Mouse (Mus musculus) spleen, postnatal 36 days (tissue): ENCODE measurements around the gene Acacb.

Experiments
- DNase-seq, 2 experiments: peaks; one replicate each; pipeline ENCODE4 v3.0.0; 2022; ENCODE audit warnings: low spot score in 2 of 2, mixed read lengths in 1 of 2

Acacb gene

DNA sequence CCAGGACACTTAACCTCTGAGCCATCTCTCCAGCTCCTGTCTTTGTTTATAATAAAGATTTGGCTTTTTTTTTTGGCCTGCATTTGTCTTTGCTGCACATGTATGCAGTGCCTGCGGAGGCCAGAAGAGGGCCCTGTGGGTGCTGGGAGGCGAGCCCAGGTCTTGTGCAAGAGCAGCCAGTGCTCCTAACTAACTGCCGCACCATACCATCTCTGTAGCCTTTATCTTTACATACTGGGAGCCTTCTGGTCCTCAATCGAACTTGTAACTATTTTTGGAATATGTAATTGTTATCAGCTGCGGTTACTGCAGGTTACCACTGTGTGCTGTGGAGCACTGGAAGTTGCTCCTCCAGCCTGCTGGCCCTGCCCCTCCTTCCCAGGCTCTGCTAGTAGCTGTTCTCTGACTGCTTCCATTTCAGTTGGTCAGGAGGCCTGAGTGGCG lies 12.2 kb upstream of the Acacb start:
- DNase-seq, result peak; percentile 32 to 38

DNA sequence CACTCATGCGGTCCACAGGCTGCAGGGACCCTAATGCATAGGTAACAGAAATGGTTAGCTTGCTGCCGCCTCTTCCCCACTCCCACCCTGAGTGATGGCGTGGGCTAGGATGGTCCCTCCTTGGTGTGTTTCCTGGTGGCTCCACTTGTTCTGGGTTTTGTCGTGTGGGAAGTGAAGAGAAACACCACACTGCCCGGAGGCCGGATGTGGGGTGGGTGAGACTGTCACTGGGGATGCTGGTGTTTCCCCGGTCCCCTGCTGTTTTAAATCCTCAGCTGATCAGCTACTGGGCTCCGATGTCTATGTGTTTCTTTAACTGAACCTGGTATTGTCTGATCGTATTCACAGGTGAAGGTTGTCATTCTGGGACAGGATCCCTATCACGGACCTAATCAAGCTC lies 10.8 kb upstream of the Acacb start:
- no peak for DNase-seq

DNA sequence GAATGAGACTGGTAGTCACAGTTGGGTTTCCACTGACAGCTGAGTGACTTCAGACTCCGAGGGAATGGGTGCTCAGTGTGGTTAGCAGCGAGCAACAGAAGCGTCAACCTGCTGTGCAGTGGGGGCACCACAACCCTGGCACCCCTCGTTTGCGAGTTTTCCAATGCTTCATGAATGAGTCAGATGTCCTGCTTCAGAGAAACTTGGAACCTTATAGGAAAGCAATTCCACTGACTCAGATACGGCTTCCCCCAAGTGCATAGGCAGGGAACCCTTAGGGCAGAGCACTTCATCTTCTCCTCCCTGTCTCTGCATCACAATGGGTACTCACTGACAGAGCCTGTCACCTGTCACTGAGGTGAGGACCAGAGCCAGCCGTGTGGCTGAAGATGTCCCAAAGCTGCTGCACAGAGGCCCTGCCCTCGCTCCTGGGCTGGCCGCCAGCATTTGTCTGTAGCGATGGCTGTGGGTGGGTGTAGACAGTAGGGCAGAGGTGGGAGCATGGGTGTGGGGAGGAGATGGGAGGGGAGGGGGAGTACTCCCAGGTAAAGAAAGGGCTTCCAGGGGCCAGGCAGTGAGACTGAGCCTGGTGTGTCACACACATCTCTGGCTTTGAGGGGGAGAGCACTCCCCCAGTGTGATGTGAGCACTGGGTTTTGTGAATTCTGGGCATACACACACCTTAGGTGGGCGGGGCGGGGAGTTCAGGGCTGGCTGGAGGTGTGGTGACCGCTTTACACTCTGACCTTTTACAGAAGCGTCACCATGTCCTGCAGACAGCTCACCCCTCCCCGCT lies 8.7 kb upstream of the Acacb start:
- DNase-seq, result no peak

DNA sequence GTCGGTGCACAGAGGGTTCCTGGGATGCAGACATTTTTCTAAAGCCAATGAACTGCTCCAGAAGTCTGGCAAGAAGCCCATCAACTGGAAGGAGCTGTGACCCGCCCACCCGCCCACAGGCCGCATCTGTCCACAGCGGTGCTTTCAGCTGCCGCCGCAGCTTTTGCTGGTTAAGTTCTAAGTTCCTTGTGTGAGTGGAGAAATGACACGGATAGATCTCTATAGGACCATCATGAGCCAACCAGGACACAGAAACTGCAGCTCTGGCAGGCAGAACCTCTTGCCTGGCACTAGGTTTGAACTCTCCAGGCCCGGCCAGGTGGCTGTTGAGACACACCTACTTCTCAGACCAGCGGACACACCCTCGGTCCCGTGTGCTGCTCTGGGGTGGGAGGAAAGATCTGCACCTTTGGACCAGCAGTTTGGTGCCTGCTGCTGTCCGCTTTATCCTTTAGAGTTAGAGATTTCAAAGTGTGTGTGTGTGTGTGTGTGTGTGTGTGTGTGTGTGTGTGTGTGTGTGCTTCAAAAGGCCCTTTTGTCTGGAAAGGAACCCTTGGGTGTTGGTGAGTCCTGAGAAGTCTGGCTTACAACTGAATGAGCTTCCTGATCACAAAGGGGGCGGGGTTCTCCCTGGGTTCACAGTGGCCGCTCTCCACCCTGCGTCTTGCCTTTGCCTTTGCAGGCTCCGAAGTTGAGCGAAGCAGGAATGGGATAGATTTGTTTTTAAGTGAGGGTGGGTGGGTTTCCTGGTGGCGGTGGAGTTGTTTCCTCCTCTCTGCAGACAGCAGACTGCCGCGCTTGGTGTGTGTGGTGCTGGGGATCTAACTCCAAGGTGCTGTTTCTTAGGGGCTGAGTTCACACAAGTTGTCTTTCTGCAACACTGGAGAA lies 7.8 kb upstream of the Acacb start:
- DNase-seq, result no peak

DNA sequence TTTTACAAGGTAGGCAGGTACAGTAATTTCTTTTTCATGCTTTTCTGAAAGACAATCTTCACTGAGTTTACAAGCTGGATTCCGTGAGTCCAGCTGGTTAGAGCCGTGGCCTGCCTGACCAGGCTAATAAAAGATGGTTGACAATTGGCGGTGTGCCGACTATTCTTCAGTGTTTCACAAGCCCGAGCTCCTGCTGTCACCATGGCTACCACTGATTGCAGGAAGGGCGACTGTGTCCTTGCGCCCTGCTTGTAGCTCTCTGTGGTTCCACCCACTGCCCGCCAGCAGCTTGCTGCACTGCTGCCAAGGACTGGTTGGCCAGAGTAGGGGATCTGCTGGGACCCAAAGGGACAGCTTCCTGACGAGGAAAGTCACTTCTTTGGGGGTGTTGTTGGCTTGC lies 7.2 kb upstream of the Acacb start:
- peak; percentile 19 to 30 for DNase-seq

DNA sequence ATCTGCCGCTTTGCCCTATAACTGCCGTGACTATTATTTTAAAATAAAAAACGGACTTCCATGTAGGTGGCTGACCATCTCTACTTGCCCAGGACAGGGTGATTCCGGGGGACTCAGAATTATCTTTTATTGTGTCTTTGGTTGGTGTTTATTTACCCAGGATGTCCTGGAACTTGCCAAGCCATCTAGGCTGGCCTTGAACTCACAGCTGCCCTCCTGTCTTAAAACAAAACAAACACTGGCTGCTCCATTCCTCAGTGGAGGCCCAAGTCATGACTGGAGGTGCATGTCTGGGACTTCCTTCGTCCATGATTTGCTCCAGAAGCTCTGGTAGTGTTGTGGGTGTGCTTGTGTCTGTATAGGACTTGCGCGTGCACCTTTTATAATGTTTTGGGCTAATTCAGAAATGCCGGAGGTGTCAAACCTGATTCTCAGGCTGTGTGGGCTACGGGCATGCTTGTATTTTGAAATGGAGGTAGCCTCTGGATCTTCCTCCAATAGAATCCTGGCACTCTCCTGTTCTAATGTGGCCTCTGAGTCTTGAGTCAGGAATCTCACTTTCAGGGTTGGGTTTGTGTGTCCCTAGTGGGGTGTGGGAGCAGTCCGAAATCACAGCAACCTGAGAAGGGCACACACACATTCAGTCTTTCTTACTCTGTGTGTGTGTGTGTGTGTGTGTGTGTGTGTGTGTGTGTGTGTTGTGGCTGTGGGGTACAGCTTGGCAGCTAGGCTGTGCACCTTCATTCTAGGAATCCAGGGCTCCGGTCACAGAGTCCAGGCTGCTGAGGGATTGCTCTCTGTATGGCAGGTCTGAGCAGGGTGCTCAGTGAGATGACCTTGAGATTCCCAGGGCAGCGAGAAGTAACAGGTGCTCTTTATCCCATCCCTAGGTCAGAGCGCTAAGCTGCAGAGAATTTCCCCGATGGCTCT lies 973 bp downstream of the Acacb start:
- DNase-seq, result no peak

DNA sequence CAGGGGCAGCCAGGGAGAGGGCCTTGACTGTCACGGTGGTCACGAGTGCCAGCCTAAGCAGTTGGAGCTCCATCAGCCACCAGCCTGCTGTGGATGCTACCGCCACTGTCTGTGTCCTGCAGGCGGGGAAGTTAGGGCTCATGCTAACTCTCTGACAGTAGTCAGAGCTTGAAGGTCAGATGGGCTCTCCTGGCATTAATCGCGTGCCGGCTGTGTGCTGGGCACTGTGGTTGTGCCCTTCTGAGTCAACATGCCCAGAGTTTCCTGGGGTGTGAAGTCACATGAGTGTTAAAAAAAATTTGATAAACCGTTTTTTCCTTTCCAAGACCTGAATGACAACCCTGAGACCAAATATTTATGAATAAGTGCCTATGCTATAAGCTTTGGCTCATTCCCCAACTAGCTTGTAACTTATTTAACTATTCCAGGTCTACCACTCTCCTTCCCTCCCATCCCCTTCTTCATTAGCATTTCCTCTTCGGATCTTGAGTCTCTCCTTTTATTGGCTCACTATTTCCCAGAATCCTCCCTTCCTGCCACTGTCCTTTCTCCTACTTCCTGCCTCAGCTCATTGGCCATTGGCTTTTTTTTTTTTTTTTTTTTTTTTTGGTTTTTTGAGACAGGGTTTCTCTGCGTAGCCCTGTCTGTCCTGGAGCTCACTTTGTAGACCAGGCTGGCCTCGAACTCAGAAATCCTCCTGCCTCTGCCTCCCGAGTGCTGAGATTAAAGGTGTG lies 6.2 kb downstream of the Acacb start:
- DNase-seq, result no peak

DNA sequence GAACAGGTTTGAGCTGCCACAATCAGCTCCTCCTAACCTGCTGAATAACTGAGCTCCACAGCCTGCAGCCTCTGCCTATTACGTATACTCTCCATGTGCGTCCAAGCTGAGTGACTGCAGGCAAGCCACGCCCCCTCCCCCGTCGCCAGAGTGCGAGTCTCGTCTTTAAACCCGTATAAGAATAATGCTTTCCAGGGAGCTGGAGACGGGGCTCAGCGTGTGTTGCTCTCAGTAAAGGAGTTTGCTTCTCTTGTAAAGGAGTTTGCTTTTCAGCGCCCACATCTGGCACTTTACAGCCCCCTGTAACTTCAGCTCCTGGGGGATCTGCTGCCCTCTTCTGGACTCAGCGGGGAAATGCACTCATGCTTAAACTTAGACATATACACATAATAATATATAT lies 7.2 kb downstream of the Acacb start:
- no peak for DNase-seq

DNA sequence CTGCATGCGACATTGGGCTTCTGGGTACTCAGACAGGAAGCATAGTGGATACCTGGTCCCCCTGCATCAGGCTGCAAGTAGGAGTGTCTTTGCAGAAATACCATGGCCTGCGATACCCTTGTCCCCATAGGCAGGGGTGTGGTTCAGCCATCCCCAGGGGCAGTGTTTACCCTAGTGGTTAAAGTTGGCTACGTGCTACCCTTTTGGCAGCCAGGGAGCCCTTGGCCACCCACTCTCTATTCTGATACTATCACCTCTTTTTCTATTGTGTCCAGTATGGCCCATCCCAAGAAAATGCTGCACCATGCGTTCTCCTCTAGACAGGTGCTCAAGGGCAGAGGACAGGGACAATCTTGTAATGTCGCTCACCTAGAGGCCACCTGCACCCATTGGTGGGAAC lies 8.4 kb downstream of the Acacb start:
- no peak for DNase-seq

DNA sequence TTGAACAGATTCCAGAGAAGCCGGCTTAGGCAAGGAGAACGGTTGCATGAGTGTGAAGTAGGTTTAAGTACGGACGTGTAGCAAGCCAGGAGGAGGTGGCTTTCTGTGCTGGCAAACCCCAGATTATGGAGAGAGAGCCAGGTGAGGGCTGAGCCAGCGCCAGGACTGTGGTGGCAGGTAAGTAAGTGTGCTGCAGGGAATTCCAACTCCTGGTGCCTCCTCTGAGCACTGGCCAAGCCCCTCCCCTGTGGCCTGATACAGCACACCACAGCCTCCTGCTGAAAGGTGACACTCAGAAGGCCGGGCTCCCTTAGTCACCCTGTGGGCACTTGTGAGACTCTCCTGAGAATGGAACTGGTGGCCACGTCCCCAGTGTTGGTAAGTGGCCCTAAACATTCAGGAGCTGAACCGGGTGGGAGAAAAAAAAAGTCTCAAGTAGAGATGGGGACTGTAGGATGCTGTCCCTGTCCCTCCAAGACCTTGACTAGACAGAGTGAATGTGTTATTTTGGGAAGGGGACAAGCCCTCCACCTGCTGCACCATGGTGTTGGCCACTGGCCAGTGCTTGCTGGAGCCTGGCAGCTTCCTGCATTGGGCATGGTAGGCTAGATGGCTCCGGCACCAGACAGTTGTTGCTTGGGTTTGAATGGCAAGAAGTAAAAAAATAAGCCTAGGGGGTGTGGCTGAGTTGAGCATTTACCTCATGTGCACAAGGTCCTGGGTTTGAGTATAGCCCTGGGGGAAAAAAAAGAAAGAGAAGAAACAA lies 9.0 kb downstream of the Acacb start:
- DNase-seq, result no peak

DNA sequence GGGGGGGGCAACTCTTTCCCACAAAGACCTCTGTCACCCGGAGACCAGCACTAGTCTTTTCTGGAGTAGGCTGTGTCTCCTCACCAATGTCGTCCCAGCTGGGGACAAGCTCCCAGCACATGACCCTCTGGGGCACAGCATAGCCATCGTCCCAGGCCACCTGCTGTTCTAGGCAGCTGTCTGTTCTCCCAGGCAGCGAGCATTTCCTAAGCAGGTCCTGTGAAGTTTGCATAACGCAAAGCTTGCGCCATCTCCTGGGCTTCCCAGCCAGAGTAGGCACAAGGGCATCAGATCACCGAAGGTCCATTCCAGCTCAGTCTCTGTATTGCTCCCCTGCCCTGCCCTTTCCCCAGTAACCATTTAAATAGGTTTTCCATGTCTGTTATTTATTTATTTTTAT lies 10.9 kb downstream of the Acacb start:
- DNase-seq, result no peak

DNA sequence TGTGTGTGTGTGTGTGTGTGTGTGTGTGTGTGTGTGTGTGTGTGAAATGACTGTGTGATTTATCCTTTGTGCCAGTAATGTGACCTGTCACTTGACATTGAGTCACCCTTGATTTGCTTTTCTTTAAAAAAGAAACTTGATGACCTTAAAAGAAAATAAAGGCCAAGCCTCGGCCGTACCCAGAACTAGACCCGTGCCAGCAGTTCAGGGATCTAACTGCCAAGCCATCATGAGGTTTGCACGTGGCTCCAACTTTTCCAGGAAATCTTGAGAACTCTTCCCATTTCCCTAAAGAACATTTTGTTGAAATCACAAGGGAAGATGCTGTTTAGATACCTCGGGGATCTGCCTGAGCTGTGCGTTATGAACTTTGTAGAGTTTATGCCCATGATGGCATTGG lies 15.1 kb downstream of the Acacb start:
- no peak for DNase-seq

DNA sequence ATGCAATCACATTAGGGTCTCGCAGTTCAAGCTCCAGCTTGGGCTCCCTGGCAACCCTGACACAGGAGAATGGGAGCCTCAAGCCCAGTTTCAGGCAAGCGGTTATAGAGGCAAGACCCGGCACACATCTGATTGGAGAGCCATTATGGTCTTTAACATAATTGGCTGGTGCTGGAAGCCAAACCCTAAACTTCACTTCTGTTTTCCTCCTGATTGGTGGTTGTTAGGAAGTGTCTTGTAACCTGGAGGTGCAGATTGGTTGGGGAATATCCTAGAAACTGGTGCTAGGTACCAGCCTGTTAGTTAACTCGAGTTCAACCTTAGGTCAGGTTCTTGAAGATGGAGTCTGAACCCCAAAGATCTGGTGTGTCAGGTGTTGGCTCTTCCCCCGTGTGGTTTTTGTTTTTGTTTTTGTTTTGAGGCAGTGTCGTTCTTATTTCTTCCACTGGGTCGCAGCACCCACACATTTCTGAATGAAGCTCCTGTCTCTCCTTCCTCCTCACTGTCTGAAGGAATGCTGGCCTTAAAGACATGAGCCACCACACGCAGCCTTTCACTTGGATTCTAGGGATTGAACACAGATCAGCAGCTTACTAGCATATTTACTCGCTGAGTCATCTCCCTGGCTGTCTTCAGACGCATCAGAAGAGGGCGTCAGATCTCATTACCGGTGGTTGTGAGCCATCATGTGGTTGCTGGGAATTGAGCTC lies 15.9 kb downstream of the Acacb start:
- no peak for DNase-seq

DNA sequence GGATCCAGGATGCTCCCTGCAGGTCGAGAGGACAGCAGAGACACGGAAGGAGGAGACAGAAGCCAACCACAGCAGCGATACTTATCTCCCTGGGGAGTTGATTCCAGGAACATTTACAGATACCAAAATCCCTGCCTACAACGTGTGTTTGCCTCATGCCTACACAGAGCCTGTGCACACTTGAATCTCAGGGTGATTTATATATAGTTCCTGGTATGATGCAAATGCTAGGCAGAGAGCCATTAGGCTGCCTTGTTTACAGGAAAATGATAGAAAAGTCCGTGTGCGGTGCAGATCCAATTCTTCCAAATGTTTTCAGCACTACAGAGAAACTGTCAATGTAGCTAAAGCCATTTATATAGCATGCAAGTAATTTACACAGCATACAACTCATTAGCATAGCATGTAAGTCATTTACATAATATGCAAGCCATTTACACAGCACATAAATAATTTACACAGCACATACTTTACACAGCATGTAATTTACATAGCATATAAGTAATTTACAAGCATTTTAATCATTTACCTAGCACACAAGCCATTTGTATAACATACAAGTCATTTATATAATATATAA lies 16.9 kb downstream of the Acacb start:
- no peak for DNase-seq

DNA sequence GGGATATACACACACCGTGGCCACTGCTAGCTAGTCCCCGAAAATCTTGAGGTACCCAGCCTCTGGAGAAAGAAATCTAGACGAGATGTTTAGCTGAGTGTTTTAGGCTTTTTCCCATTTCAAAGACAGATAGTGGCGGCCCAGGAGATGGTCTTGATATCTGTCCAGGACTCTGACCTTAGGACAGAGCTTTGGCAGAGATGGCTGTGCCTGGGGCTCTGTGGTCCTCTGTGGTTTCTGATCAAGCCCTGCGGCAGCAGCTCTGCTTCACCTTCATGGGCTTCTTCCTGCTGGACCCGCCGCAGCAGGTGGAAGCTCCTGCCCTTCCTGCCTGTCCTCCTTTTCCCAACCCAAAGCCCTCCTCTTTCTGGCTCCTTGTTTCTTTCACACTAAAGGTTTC lies 24.0 kb downstream of the Acacb start:
- no peak for DNase-seq

DNA sequence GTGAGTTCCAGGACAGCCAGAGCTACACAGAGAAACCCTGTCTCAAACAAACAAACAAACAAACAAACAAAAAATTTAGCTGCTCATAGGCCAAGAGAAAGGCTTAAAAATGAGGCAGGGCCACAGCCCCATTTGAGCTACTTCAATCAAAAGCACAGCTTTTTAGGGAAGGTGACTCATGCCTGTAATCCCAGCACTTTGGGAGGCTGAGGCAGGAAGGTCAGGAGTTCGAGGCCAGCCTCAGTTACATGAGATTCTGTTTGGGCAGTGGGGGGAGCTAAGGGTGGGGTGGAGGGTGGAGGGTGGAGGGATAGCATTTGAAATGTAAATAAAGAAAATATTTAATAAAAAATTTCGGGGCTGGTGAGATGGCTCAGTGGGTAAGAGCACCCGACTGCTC lies 26.6 kb downstream of the Acacb start:
- DNase-seq, result no peak

DNA sequence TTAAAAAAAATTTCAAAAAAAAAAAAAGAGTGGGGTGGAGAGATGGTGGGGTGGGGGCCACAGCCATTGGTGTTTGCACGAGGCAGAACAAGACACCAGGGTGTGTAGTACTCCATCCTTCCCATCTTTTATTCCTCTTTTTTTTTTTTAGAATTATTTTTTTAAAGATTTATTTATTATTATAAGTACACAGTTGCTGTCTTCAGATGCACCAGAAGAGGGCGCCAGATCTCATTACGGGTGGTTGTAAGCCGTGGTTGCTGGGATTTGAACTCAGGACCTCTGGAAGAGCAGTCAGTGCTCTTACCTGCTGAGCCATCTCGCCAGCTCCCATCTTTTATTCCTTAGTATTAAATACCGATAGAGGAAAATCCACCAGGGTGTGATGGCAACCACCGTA lies 27.1 kb downstream of the Acacb start:
- no peak for DNase-seq

DNA sequence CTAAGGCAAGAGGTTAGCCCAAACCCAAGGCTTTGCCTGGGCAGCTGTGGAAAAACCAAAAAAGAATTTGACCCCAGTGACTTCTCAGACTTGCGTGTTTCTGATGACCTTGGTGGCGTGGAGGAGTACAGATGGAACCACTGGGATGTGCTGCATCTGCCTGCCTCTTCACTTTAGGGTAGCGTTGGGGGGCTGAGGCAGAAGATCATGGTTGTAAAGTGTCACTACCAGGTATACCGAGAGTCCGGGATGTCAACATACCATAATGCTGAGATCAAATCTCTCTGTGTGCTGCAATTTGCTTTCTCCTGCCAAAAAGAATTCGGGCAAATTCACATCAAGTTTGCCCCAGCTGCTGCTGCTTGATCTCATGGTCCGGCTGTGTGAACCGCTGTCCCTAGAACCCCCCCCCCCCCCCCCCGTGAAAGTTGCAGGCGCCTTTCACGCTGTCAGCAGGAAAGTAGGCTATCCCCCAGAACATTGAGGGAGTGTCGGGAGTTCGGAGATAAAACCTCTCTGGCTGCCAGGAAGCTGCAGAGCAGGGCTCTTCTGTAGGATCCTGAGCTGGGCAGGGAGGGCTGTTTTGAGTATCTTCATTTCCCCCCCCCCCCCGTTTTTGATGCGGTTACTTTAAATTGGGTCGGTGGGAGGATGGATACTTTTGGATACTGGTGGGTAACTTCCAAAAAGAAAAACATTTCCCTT lies 27.7 kb downstream of the Acacb start:
- DNase-seq, result no peak

DNA sequence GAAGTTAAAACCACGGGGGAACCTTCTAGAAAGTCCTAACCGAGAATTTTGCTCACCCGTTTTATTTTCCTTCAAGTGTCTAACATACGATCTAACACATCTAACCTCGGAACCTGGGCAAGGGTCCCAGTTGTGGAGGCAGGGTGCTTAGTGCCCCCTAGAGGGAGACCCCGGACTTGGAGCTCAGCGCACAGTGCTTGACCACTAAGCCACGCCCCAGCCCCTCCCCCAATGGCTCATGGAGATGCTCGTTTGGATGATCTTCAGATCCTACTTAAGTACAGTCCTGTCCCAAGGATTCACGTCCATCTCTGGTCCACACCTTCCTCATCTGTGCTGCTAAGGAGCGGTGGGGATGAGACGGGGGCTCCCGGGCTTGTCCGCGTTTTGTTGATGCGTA lies 28.3 kb downstream of the Acacb start:
- DNase-seq, result no peak
